Mouse (Mus musculus) small intestine, adult 2 months (tissue): ENCODE measurements around the gene Napepld.
A peak's percentile ranks its signal among the peaks of the same experiment; 100 is the strongest.

ENCODE experiments used
- CTCF ChIP-seq: fragments of 200-500 bp; IDR thresholded peaks from 2 replicates; pipeline ENCODE4 v1.5.1; 2012; ENCODE audit warnings: low read depth, mild to moderate bottlenecking, control low read depth, inconsistent platforms, low read length, moderate library complexity, mixed read lengths; ENCODE audit not compliant: insufficient replicate concordance, insufficient read length; ENCODE audit errors: extremely low read depth
- POLR2A ChIP-seq: fragments of 200-500 bp; IDR thresholded peaks from 2 replicates; pipeline ENCODE4 v1.6.1; 2012; ENCODE audit warnings: low read depth, mild to moderate bottlenecking, control low read depth, inconsistent platforms, low read length, moderate library complexity

DNA sequence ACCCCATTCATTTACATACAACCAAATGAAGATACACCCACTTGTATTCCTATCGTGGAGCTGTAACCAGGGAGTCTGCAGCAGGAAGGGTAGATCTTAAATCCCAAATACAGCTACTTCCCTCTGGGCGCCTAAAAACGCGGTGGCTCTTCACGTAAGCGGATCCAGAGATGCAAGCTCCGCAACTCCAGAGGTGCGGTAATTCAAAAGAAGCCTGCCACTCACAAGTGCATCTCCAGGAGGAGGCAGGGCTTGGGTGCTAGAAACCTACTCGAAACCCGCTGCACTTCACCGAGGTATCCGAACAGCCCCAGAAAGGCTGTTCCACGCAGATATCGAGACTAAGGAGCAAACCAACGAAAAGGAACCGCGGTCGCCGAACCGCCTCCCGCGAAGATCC, 262 bp downstream of the Napepld start:
- TF ChIP-seq CTCF (peak; percentile 28; the same call in 1 of the 2 replicates), POLR2A (no peak)
